Mouse (Mus musculus) hindbrain, postnatal 0 days (tissue): ENCODE measurements around the gene Tmco1. TPM values are rescaled to one million over a fixed set of nuclear protein-coding genes. Genes with fewer than 3 reads are reported as not detected.

Experiments used
- ATAC-seq: fragments of 200-750 bp; cut with Nextera tagmentation; 2 replicates; pipeline ENCODE4 v1.8.0; 2017; ENCODE audit warnings: mild to moderate bottlenecking, moderate TSS enrichment, moderate library complexity
- DNase-seq: peaks from one replicate; pipeline ENCODE4 v3.0.0-alpha.2; 2015; ENCODE audit warnings: low spot score
- H3K27ac ChIP-seq: fragments of 300-500 bp; sonication (generic); 2 replicates; pipeline ENCODE4 v1.5.1; 2014; ENCODE audit warnings: mild to moderate bottlenecking
- H3K27me3 ChIP-seq: fragments of 300-500 bp; sonication (generic); 2 replicates; pipeline ENCODE4 v1.6.1; 2014; ENCODE audit warnings: low read length, mixed read lengths; ENCODE audit not compliant: insufficient read depth
- H3K36me3 ChIP-seq: fragments of 300-500 bp; sonication (generic); 2 replicates; pipeline ENCODE4 v1.6.1; 2014; ENCODE audit warnings: low read length, mixed read lengths; ENCODE audit not compliant: insufficient read depth
- H3K4me1 ChIP-seq: fragments of 300-500 bp; sonication (generic); 2 replicates; pipeline ENCODE4 v1.6.1; 2014; ENCODE audit warnings: antibody characterized with exemption, low read length, mixed read lengths; ENCODE audit not compliant: insufficient read depth
- H3K4me2 ChIP-seq: fragments of 300-500 bp; sonication (generic); 2 replicates; pipeline ENCODE4 v1.6.1; 2014; ENCODE audit warnings: low read depth, mild to moderate bottlenecking, low read length, moderate library complexity, mixed read lengths
- H3K4me3 ChIP-seq: fragments of 300-500 bp; sonication (generic); 2 replicates; pipeline ENCODE4 v1.5.1; 2014; ENCODE audit warnings: low read length
- H3K9ac ChIP-seq: fragments of 300-500 bp; sonication (generic); replicated peaks from 2 replicates; pipeline ENCODE4 v1.6.1; 2014; ENCODE audit warnings: mild to moderate bottlenecking, low read length, moderate library complexity, mixed read lengths
- H3K9me3 ChIP-seq: fragments of 300-500 bp; sonication (generic); 2 replicates; pipeline ENCODE4 v1.6.1; 2016; ENCODE audit warnings: low read length, mixed read lengths
- CTCF ChIP-seq: IDR thresholded peaks from 2 replicates; pipeline ENCODE4 v1.5.1; 2016; ENCODE audit warnings: antibody characterized with exemption, control low read depth, low read depth
- WGBS: fragments of 180-500 bp; shearing (Covaris S2); extraction: QIAGEN DNeasy Blood & Tissue Kit; methylation state at CpG from one replicate; pipeline ENCODE4 v1.1.7; 2014; 5-methylcytosine and 5-hydroxymethylcytosine counted together
- microRNA-seq, 2 experiments: library from miRNA; unstranded; fragments of <30 nt; microRNA quantifications; one replicate each; pipeline ENCODE4; 2016
- polyA plus RNA-seq: library from polyadenylated mRNA; unstranded; fragments of >200 nt; fragmentation: Nextera tagmentation; extraction: Ambion mirVana; gene quantifications from 2 replicates; pipeline ENCODE4 v1.2.1, GENCODE M21; 2015
- total RNA-seq: library from RNA; depleted of rRNA; stranded (reverse); fragments of >200 nt; gene quantifications from 2 replicates; pipeline ENCODE4 v1.2.3, GENCODE M21; 2014; rRNA removed

Tmco1 gene
- total and polyA plus RNA-seq, 2 experiments from 2014 or later, result 63.2 to 70.4 TPM

- no peak overlapping the region for H3K9ac ChIP-seq
- no peaks in the 10 kb centered on the region for H3K27me3 ChIP-seq
- no peaks in the 10 kb centered on the region for H3K9me3 ChIP-seq
- H3K4me1 ChIP-seq, result no peaks in the 10 kb centered on the region
- no peak overlapping the region for H3K4me3 ChIP-seq
- no peaks in the 10 kb centered on the region for H3K36me3 ChIP-seq
- DNase-seq (no peak), ATAC-seq (no peak)
- WGBS, result 81% methylated on average over 5 of the region's 5 CpGs
- no peak overlapping the region for H3K4me2 ChIP-seq
- no peak overlapping the region for H3K27ac ChIP-seq
- no peak for TF ChIP-seq CTCF
Measured at GRCm38 (mm10) chr1:167383178-167383577, 75.0 kb downstream of the Tmco1 start.

Small RNA genes lying within 50 kb of the gene (microRNA-seq; reads per million reads assigned to microRNA genes)
- gene Gm25911, result 0.18 to 0.36 reads per million in 2 experiments
- 0 reads per million in 2 experiments for gene Mir6347

Other genes starting within 250 kb of the Tmco1 start
- 71.8 and 91.3 TPM in 2 replicates for gene Uck2, start 23.1 kb upstream of the Tmco1 start, total RNA-seq
- gene Uck2, start 23.1 kb upstream of the Tmco1 start, polyA plus RNA-seq, result 40.1 and 44.7 TPM in 2 replicates
- gene Aldh9a1, start 41.6 kb downstream of the Tmco1 start, total RNA-seq, result 11.6 and 13.1 TPM in 2 replicates
- gene Aldh9a1, start 41.6 kb downstream of the Tmco1 start, polyA plus RNA-seq, result 42.9 and 44.2 TPM in 2 replicates
- gene Mgst3, start 85.5 kb downstream of the Tmco1 start, total RNA-seq, result 364 and 397 TPM in 2 replicates
- gene Mgst3, start 85.5 kb downstream of the Tmco1 start, polyA plus RNA-seq, result 291 and 316 TPM in 2 replicates
- gene Lrrc52, start 158.4 kb downstream of the Tmco1 start, total RNA-seq, result 0.37 TPM in 1 of 2 replicates, not detected in the other
- not detected in 2 replicates for gene Lrrc52, start 158.4 kb downstream of the Tmco1 start, polyA plus RNA-seq